Mouse (Mus musculus) heart, postnatal 25 days (tissue): ENCODE data around the gene Frmd4a. TPM values are rescaled to one million over a fixed set of nuclear protein-coding genes. Genes with fewer than 3 reads are reported as not detected.
A peak's percentile ranks its signal among the peaks of the same experiment; 100 is the strongest.
"Not testable (repeated sequence)": the region's sequence is repeated elsewhere in the genome, so short reads cannot be mapped to it uniquely, and the experiment has no call there.

Experiments used
- DNase-seq: peaks from one replicate; pipeline ENCODE4 v3.0.0; 2022; ENCODE audit warnings: low spot score
- intact Hi-C: fragments of 180-260 bp; cut with DNase I; formaldehyde crosslinking; loops from one replicate; pipeline ENCODE4 v1.15.1; 2025
- total RNA-seq, 2 experiments: library from RNA; stranded (reverse); gene quantifications; 2 replicates each; pipeline ENCODE4 v1.2.3; 2021

The Frmd4a gene
- total RNA-seq, 2 experiments from 2014 or later: 21.6 to 31.3 TPM

GRCm38 (mm10) chr2:4556188-4556587 lies 538.7 kb downstream of the Frmd4a start:
- DNase-seq: no peak
- intact Hi-C loops: loop anchor here (2.0 to 5.0 kb wide), 2 partner anchors 13 to 54 kb away; no protein-coding TSS in a partner anchor

- DNase-seq: no peak
- intact Hi-C loops: loop anchor here (2.0 to 5.0 kb wide), 2 partner anchors 14 to 55 kb away; no protein-coding TSS in a partner anchor
Measured at GRCm38 (mm10) chr2:4557028-4557427, 539.5 kb downstream of the Frmd4a start.

- no peak for DNase-seq
- intact Hi-C loops: loop anchor here (2.0 to 5.0 kb wide), 2 partner anchors 15 to 55 kb away; no protein-coding TSS in a partner anchor
Measured at GRCm38 (mm10) chr2:4557466-4557865, 539.9 kb downstream of the Frmd4a start.

- DNase-seq: no peak
- intact Hi-C loops: loop anchor here (5.0 kb wide), 1 partner anchor 56 kb away; no protein-coding TSS in a partner anchor
Measured at GRCm38 (mm10) chr2:4558651-4559203, 541.2 kb downstream of the Frmd4a start.

GRCm38 (mm10) chr2:4559211-4559882 lies 541.8 kb downstream of the Frmd4a start:
- DNase-seq: peak; percentile 88
- intact Hi-C loops: loop anchor here (5.0 kb wide), 1 partner anchor 57 kb away; no protein-coding TSS in a partner anchor

GRCm38 (mm10) chr2:4559883-4560247 lies 542.3 kb downstream of the Frmd4a start:
- DNase-seq: no peak
- intact Hi-C loops: loop anchor here (2.0 to 5.0 kb wide), 2 partner anchors 27 to 58 kb away; no protein-coding TSS in a partner anchor

- intact Hi-C loops: loop anchor here (2.0 kb wide), 1 partner anchor 26 kb away; no protein-coding TSS in a partner anchor
Measured at GRCm38 (mm10) chr2:4560516-4560915, 543.0 kb downstream of the Frmd4a start.

GRCm38 (mm10) chr2:4561196-4561595 lies 543.7 kb downstream of the Frmd4a start:
- no peak for DNase-seq

More at GRCm38 (mm10) chr2:4560516-4560915, 543.0 kb downstream of the Frmd4a start:
- not testable (repeated sequence) for DNase-seq

GRCm38 (mm10) chr2:4562373-4562772 lies 544.9 kb downstream of the Frmd4a start:
- intact Hi-C loops: loop anchor here (2.0 kb wide), 1 partner anchor 38 kb away; no protein-coding TSS in a partner anchor

More at GRCm38 (mm10) chr2:4561196-4561595, 543.7 kb downstream of the Frmd4a start:
- intact Hi-C loops: loop anchor here (2.0 kb wide), 1 partner anchor 26 kb away; no protein-coding TSS in a partner anchor

GRCm38 (mm10) chr2:4562826-4563225 lies 545.3 kb downstream of the Frmd4a start:
- intact Hi-C loops: loop anchor here (2.0 kb wide), 1 partner anchor 38 kb away; no protein-coding TSS in a partner anchor
- no peak for DNase-seq

More at GRCm38 (mm10) chr2:4562373-4562772, 544.9 kb downstream of the Frmd4a start:
- DNase-seq: no peak

GRCm38 (mm10) chr2:4563322-4563721 lies 545.8 kb downstream of the Frmd4a start:
- no peak for DNase-seq
- intact Hi-C loops: loop anchor here (2.0 kb wide), 1 partner anchor 37 kb away; no protein-coding TSS in a partner anchor

GRCm38 (mm10) chr2:4566260-4566955 lies 548.9 kb downstream of the Frmd4a start:
- intact Hi-C loops: no loop called here
- DNase-seq: no peak

- DNase-seq: no peak
- intact Hi-C loops: no loop called here
Measured at GRCm38 (mm10) chr2:4566956-4567680, 549.6 kb downstream of the Frmd4a start.

- no peak for DNase-seq
- intact Hi-C loops: no loop called here
Measured at GRCm38 (mm10) chr2:4568967-4569366, 551.5 kb downstream of the Frmd4a start.

- DNase-seq: peak; percentile 36
- intact Hi-C loops: no loop called here
Measured at GRCm38 (mm10) chr2:4570186-4570861, 552.8 kb downstream of the Frmd4a start.

GRCm38 (mm10) chr2:4572498-4573263 lies 555.2 kb downstream of the Frmd4a start:
- no peak for DNase-seq
- intact Hi-C loops: no loop called here

GRCm38 (mm10) chr2:4573386-4573785 lies 555.9 kb downstream of the Frmd4a start:
- intact Hi-C loops: no loop called here
- DNase-seq: no peak

- DNase-seq: no peak
- intact Hi-C loops: no loop called here
Measured at GRCm38 (mm10) chr2:4574251-4574650, 556.7 kb downstream of the Frmd4a start.
